Comparison of ENCODE assay signal across 8 mouse cellular contexts in the genomic region with DNA sequence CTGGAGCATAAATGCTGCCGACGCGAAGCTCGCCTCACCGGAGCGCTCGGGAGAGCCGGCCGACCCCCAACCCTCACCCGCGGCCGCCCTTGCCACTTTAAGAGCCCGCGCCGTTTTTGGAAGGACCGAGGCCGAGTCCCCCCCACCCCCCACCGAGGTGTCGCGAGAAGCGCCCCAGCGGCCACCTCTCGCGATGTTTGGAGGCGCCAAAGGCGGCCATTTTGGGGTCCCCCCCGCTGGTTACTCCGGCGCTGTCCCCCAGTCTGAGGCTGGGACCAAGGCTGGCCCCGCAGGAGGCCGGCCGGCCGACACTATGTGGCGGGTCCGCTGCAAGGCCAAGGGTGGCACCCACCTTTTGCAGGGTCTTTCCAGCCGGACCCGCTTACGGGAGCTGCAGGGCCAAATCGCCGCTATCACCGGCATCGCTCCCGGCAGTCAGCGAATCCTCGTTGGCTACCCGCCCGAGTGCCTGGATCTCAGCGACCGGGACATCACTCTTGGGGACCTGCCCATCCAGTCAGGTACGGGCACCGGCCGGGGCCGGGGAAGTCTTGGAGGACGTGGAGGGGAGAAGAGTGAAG. TPM values are rescaled to one million over a fixed set of nuclear protein-coding genes. Genes with fewer than 3 reads are reported as not detected.
DNase-seq lines count a peak whose midpoint lies in the region.

A gene (plus strand): TSS at position 37 of the 581 bp plus-strand sequence.

- peak; percentile 92 to 97 for DNase-seq in adrenal gland, adult (ENCODE audit: inconsistent age in 2 of 2, low spot score in 1 of 2)
- DNase-seq in embryo, embryonic 10 days (ENCODE audit: low spot score), result peak; percentile 82
- DNase-seq in gastrocnemius, postnatal 10 days, result peak; percentile 95
- DNase-seq in induced T-regulatory cell, adult 2 months (ENCODE audit: low read depth), result peak; percentile 96
- DNase-seq in left cerebral cortex, adult 9 months (ENCODE audit: low spot score in 2 of 2), result peak; percentile 42 to 83
- DNase-seq in right cerebral cortex, adult 2 months (ENCODE audit: low spot score in 2 of 2), result peak; percentile 84 to 87
- DNase-seq in urinary bladder, postnatal 10 days (ENCODE audit: low spot score), result peak; percentile 80

- no peaks in the 10 kb centered on the region for H3K27me3 ChIP-seq in megakaryocyte, embryonic 14.5 days (replicated peaks)

- H3K36me3 ChIP-seq in megakaryocyte, embryonic 14.5 days (replicated peaks; ENCODE audit: low read length), result peaks cover 57% of the 10 kb centered on the region

- H3K9me3 ChIP-seq in megakaryocyte, embryonic 14.5 days, result no peaks in the 10 kb centered on the region

- H3K4me1 ChIP-seq in megakaryocyte, embryonic 14.5 days, result peaks cover 53% of the 10 kb centered on the region

- H3K4me3 ChIP-seq in megakaryocyte, embryonic 14.5 days (replicated peaks), result peak within 1 kb of the TSS; percentile 93

RNA-seq across cellular contexts. Expression of the gene that starts here (rescaled TPM):
- 1 to 10 TPM; 3.8 to 4.5 TPM for total RNA-seq in gastrocnemius, postnatal 10 days (2021)
- polyA plus RNA-seq in megakaryocyte, embryonic 14.5 days (2012; ENCODE audit: insufficient read depth, low replicate concordance), result 0.95 and 2.4 TPM in 2 replicates

Comparison
In these comparisons a context has a peak if more than half of its experiments do, and no peak if none do; other contexts are left out.
1. Peak in every context shown above with its lines: DNase-seq and H3K4me3 ChIP-seq.